Mouse (Mus musculus): ENCODE results near the gene Fsip1.

DNA sequence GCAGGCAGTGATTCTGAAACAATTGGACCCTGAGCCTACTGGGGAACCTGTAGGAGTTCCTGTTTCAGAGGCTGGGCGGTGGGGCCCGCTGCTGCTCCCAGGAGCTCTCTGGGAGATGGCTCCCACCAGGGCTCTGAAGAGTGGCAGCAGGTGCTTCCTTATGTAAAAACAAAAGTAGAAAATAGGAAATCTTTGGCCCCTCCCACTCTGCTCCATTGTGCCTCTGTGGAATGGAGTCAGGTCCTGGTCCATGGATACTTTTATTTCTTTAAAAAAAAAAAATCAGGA lies 7.1 kb upstream of the Fsip1 start:
- no peak for TF ChIP-seq POLR2A (IDR thresholded peaks at IDR 0.05; ENCODE audit: insufficient read depth, low read length)
- no peak for TF ChIP-seq CTCF (IDR thresholded peaks at IDR 0.05; ENCODE audit: low read depth, low read length)
- no peak for TF ChIP-seq EP300 (IDR thresholded peaks at IDR 0.05; ENCODE audit: insufficient read depth, low read depth, low read length)
